In the genomic region with DNA sequence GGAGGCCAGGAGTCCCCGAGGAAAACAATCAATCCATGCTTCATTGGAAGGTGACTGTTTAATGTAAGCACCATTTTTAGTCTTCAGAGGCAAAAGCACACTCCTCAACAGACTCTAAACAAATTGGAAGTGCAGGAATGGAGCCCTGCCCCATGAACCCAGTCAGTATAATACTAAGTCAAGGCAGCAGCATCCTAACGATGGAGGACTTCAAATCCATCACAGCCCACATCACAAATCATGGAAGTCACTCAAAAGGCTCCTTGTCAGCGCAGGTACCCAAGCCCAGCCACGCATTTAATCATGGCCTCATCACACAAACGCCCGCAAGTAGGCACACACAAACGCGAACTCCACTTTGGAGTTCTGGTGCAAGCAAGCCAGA, we compare ENCODE assay signal across 8 mouse cellular contexts. TPM values are rescaled to one million over a fixed set of nuclear protein-coding genes. Genes with fewer than 3 reads are reported as not detected.
A peak's percentile ranks its signal among the peaks of the same experiment; 100 is the strongest.
DNase-seq lines count a peak whose midpoint lies in the region; ATAC-seq and TF ChIP-seq lines count a peak whose summit lies in the region.

No protein-coding gene starts in this region.

- H3K9ac ChIP-seq in liver, embryonic 12.5 days: peak overlapping the region; percentile 52

- H3K36me3 ChIP-seq in heart, embryonic 10.5 days: peaks cover 53% of the 10 kb centered on the region
- H3K36me3 ChIP-seq in testis, adult 2 months (ENCODE audit: control insufficient read depth, insufficient read depth, low read length): no peaks in the 10 kb centered on the region
- peaks cover 33% of the 10 kb centered on the region for H3K36me3 ChIP-seq in liver, embryonic 12.5 days

- H3K9me3 ChIP-seq in heart, embryonic 10.5 days: no peaks in the 10 kb centered on the region; the same call in 1 of the 2 replicates
- H3K9me3 ChIP-seq in liver, embryonic 12.5 days (replicated peaks): no peaks in the 10 kb centered on the region; the same call in 1 of the 2 replicates

- 0 out of 2 replicates have a peak, but pooled peaks cover 4% of the 10 kb centered on the region for H3K4me1 ChIP-seq in heart, embryonic 10.5 days
- peaks cover 8% of the 10 kb centered on the region for H3K4me1 ChIP-seq in testis, adult 2 months (ENCODE audit: control insufficient read depth, insufficient read depth, low read length)
- no peaks in the 10 kb centered on the region for H3K4me1 ChIP-seq in liver, embryonic 12.5 days

- WGBS in heart, embryonic 10.5 days: 21% methylated on average over 8 of the region's 8 CpGs
- WGBS in liver, embryonic 12.5 days (ENCODE audit: insufficient replicate concordance): 18% methylated on average over 8 of the region's 8 CpGs

- no peak for TF ChIP-seq CTCF in testis, adult 2 months (IDR thresholded peaks at IDR 0.05; ENCODE audit: control insufficient read depth, insufficient read depth, insufficient replicate concordance, low read depth, low read length)

- H3K27me3 ChIP-seq in heart, embryonic 10.5 days (ENCODE audit: insufficient read depth, poor library complexity, severe bottlenecking): no peaks in the 10 kb centered on the region
- H3K27me3 ChIP-seq in testis, adult 2 months (ENCODE audit: control insufficient read depth, insufficient read depth, low read length): no peaks in the 10 kb centered on the region
- peaks cover 8% of the 10 kb centered on the region for H3K27me3 ChIP-seq in liver, embryonic 12.5 days (replicated peaks)

- peak overlapping the region; percentile 89 for H3K27ac ChIP-seq in heart, embryonic 10.5 days
- H3K27ac ChIP-seq in testis, adult 2 months (ENCODE audit: control insufficient read depth, insufficient read depth, low read depth, low read length): no peak overlapping the region
- no peak overlapping the region for H3K27ac ChIP-seq in liver, embryonic 12.5 days

- peak overlapping the region; percentile 74 for H3K4me3 ChIP-seq in heart, embryonic 10.5 days
- H3K4me3 ChIP-seq in testis, adult 2 months (ENCODE audit: control insufficient read depth, low read depth, low read length): peak overlapping the region; percentile 83
- H3K4me3 ChIP-seq in liver, embryonic 12.5 days: peak overlapping the region; percentile 51

- intact Hi-C loops in heart, postnatal 25 days (cut with DNase I): no loop called here

- peak overlapping the region; percentile 65 for H3K4me2 ChIP-seq in liver, embryonic 12.5 days

- no peak for ATAC-seq in liver, embryonic 12.5 days

- DNase-seq in heart, embryonic 10.5 days (ENCODE audit: low spot score): no peak
- no peak for DNase-seq in heart, postnatal 25 days (ENCODE audit: low spot score)
- no peak for DNase-seq in testis, postnatal 14 days (ENCODE audit: low spot score)
- DNase-seq in retina, postnatal 1 day: no peak
- DNase-seq in right cerebral cortex, postnatal 36 days (ENCODE audit: low spot score in 2 of 2): no peak
- DNase-seq in cerebellum, adult 9-10 months: no peak

- TF ChIP-seq POLR2A in testis, adult 2 months (IDR thresholded peaks at IDR 0.05; ENCODE audit: control insufficient read depth, low read depth, low read length): no peak

RNA-seq across cellular contexts. Expression of a gene that starts 21.4 kb away (rescaled TPM):
- polyA plus RNA-seq in heart, embryonic 10.5 days (2016; fragmentation: Nextera tagmentation; extraction: Ambion mirVana): 9.5 and 10.8 TPM in 2 replicates
- 1 to 10 TPM; 2.7 to 2.9 TPM for total RNA-seq in heart, postnatal 25 days (2021)
- polyA plus RNA-seq in testis, adult 2 months (2012; rRNA removed): 3.7 and 4.9 TPM in 2 replicates
- polyA plus RNA-seq in liver, embryonic 12.5 days (2016; fragmentation: Nextera tagmentation; extraction: Ambion mirVana): 2.5 and 3.0 TPM in 2 replicates

RNA-seq across cellular contexts. Expression of a gene that starts 26.4 kb away (rescaled TPM):
- polyA plus RNA-seq in heart, embryonic 10.5 days (2016; fragmentation: Nextera tagmentation; extraction: Ambion mirVana): 8.6 and 9.5 TPM in 2 replicates
- total RNA-seq in heart, postnatal 25 days (2021): 10 to 100 TPM; 27.7 to 31.0 TPM
- 5.8 and 6.4 TPM in 2 replicates for polyA plus RNA-seq in testis, adult 2 months (2012; rRNA removed)
- polyA plus RNA-seq in liver, embryonic 12.5 days (2016; fragmentation: Nextera tagmentation; extraction: Ambion mirVana): 6.8 and 6.9 TPM in 2 replicates

RNA-seq across cellular contexts. Expression of a gene that starts 40.8 kb away (rescaled TPM):
- 163 and 277 TPM in 2 replicates for polyA plus RNA-seq in heart, embryonic 10.5 days (2016; fragmentation: Nextera tagmentation; extraction: Ambion mirVana)
- 1,000 to 10,000 TPM; 2,700 to 2,749 TPM for total RNA-seq in heart, postnatal 25 days (2021)
- polyA plus RNA-seq in testis, adult 2 months (2012; rRNA removed): 4.0 and 5.2 TPM in 2 replicates
- polyA plus RNA-seq in liver, embryonic 12.5 days (2016; fragmentation: Nextera tagmentation; extraction: Ambion mirVana): 4.4 and 6.2 TPM in 2 replicates

RNA-seq across cellular contexts. Expression of a gene that starts 48.6 kb away (rescaled TPM):
- polyA plus RNA-seq in heart, embryonic 10.5 days (2016; fragmentation: Nextera tagmentation; extraction: Ambion mirVana): 79.8 and 91.7 TPM in 2 replicates
- 10 to 100 TPM; 30.7 to 37.3 TPM for total RNA-seq in heart, postnatal 25 days (2021)
- polyA plus RNA-seq in testis, adult 2 months (2012; rRNA removed): 5.7 and 8.9 TPM in 2 replicates
- 22.6 and 24.3 TPM in 2 replicates for polyA plus RNA-seq in liver, embryonic 12.5 days (2016; fragmentation: Nextera tagmentation; extraction: Ambion mirVana)

RNA-seq across cellular contexts. Expression of a gene that starts 52.8 kb away (rescaled TPM):
- polyA plus RNA-seq in heart, embryonic 10.5 days (2016; fragmentation: Nextera tagmentation; extraction: Ambion mirVana): 7.0 and 10.7 TPM in 2 replicates
- 1 to 10 TPM; 2.2 TPM for total RNA-seq in heart, postnatal 25 days (2021)
- 0.43 and 0.76 TPM in 2 replicates for polyA plus RNA-seq in testis, adult 2 months (2012; rRNA removed)
- 3.0 and 3.3 TPM in 2 replicates for polyA plus RNA-seq in liver, embryonic 12.5 days (2016; fragmentation: Nextera tagmentation; extraction: Ambion mirVana)

Comparison
In these comparisons a context has a peak if more than half of its experiments do, and no peak if none do; other contexts are left out.
1. RNA of a gene that starts 40.8 kb away (polyA plus RNA-seq): 163 to 277 TPM in heart, embryonic 10.5 days; 4.0 to 5.2 TPM in testis, adult 2 months and 4.4 to 6.2 TPM in liver, embryonic 12.5 days; every median in the first group is over 10 times any median in the second.
2. Peak in every context shown above with its lines, with median percentiles within 50 percentile points of each other: H3K4me3 ChIP-seq.